Mouse (Mus musculus): ENCODE data around the gene Poldip3. TPM values are rescaled to one million over a fixed set of nuclear protein-coding genes. Genes with fewer than 3 reads are reported as not detected.
A peak's percentile ranks its signal among the peaks of the same experiment; 100 is the strongest.

The Poldip3 gene
- 173 and 177 TPM in 2 replicates for polyA plus RNA-seq (2016; fragmentation: Nextera tagmentation; extraction: Ambion mirVana)

- peak within 1 kb of the TSS; percentile 98 for H3K27ac ChIP-seq
- peak; percentile 94 for ATAC-seq (ENCODE audit: low FRiP score)
- H3K36me3 ChIP-seq (replicated peaks): peaks cover 32% of the 10 kb centered on the region
- peaks cover 15% of the 10 kb centered on the region for H3K4me1 ChIP-seq
- no peaks in the 10 kb centered on the region for H3K27me3 ChIP-seq
- under 1% methylated on average over 56 of the region's 56 CpGs for WGBS
- H3K4me2 ChIP-seq: peak within 1 kb of the TSS; percentile 79
- peak within 1 kb of the TSS; percentile 96 for H3K4me3 ChIP-seq (replicated peaks)
- H3K9ac ChIP-seq: peak within 1 kb of the TSS; percentile 97
- H3K9me3 ChIP-seq: no peaks in the 10 kb centered on the region
Measured at GRCm38 (mm10) chr15:83149196-83150072, at the start of gene Poldip3. Gene Poldip3 (minus strand): TSS chr15:83149384.

DNA sequence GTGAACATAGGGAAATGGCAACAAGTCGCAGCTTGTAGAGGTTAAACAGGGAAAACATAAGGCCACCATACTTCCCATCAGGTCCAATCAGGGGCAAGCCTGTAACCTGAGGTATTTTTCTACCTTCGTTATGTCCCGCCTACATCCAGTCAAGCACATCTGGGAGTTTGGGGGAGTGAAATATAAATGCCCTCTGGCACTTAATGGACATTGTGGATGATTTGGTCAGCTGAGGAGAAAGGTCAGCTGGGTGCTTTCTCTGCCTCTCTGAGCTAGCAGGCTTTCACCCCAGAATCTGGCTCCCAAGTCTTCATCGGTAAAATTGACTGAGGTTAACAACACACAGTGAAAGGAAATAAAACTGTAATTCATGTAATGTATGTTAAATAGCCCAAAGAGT lies 44.2 kb upstream of the Poldip3 start:
- ATAC-seq (ENCODE audit: low FRiP score): no peak
- WGBS: 94% methylated on average over 4 of the region's 4 CpGs
- no peaks in the 10 kb centered on the region for H3K4me1 ChIP-seq
- H3K9ac ChIP-seq: no peak overlapping the region
- no peak overlapping the region for H3K4me3 ChIP-seq (replicated peaks)
- no peak overlapping the region for H3K4me2 ChIP-seq
- 0 out of 2 replicates have a peak, but pooled peaks cover 3% of the 10 kb centered on the region for H3K9me3 ChIP-seq
- H3K27me3 ChIP-seq: no peaks in the 10 kb centered on the region
- H3K36me3 ChIP-seq (replicated peaks): no peaks in the 10 kb centered on the region
- no peak overlapping the region for H3K27ac ChIP-seq

DNA sequence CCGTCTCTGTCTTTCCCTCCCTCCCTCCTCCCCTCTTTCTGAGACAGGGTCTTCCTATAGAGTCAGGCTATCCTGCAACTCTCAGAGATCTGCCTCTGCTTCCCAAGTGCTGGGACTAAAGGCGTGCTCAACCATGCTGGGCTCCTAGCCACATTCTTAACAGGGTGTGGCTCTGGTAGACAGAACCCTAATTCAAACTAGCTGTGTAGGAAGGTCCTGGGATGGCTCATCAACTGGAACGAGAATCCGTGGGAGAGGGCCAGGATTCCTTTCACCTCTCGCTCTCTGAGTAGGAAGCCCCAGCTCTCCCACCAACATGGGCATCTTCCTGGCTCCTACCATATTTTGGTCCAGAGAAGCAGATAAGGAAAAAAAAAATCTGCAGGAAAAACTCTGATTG lies 33.2 kb upstream of the Poldip3 start:
- Histone ChIP-seq H3K27ac (no peak overlapping the region), H3K4me3 (replicated peaks) (no peak overlapping the region), H3K27me3 (no peaks in the 10 kb centered on the region), H3K9me3 (no peaks in the 10 kb centered on the region), H3K36me3 (replicated peaks) (no peaks in the 10 kb centered on the region), H3K4me1 (no peaks in the 10 kb centered on the region), H3K4me2 (no peak overlapping the region), H3K9ac (no peak overlapping the region)
- ATAC-seq (ENCODE audit: low FRiP score): no peak
- WGBS: 79% methylated on average over 5 of the region's 5 CpGs

DNA sequence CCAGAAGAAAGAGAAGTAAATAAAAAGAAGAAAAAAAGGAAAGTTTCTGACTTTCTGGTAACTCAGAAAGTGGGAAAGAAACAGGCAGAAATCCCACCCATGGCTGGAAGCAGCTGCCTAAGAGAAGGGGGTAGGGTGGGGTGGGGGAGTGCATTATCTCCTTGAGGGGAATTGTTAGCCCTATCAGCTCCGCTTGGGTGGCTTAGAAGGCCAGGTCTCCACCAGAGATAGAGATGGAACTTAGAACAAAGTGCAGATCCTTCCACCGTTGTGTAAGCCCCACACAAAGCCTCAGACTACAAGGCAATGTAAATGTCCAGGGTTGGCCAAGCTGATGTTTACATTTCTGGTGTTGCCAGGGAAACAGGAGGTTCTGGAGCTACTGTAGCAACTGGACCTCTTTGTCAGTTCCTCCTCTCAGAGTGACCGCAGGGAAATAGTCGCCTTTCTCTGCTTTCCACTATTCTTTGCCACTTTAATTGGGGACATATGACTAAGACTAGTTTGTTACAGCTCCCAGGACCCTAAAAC lies 32.7 kb upstream of the Poldip3 start:
- Histone ChIP-seq H3K4me2 (no peak overlapping the region), H3K9me3 (no peaks in the 10 kb centered on the region), H3K4me1 (no peaks in the 10 kb centered on the region), H3K27ac (no peak overlapping the region), H3K4me3 (replicated peaks) (no peak overlapping the region), H3K27me3 (no peaks in the 10 kb centered on the region), H3K36me3 (replicated peaks) (no peaks in the 10 kb centered on the region), H3K9ac (no peak overlapping the region)
- no peak for ATAC-seq (ENCODE audit: low FRiP score)
- WGBS: 58% methylated on average over 4 of the region's 4 CpGs

GRCm38 (mm10) chr15:83180004-83180403 lies 30.8 kb upstream of the Poldip3 start:
- no peak for ATAC-seq (ENCODE audit: low FRiP score)
- H3K4me2 ChIP-seq: no peak overlapping the region
- H3K9me3 ChIP-seq: no peaks in the 10 kb centered on the region
- H3K4me3 ChIP-seq (replicated peaks): no peak overlapping the region
- no peaks in the 10 kb centered on the region for H3K4me1 ChIP-seq
- no peaks in the 10 kb centered on the region for H3K27me3 ChIP-seq
- no peaks in the 10 kb centered on the region for H3K36me3 ChIP-seq (replicated peaks)
- 87% methylated on average over 6 of the region's 6 CpGs for WGBS
- H3K27ac ChIP-seq: no peak overlapping the region
- no peak overlapping the region for H3K9ac ChIP-seq

DNA sequence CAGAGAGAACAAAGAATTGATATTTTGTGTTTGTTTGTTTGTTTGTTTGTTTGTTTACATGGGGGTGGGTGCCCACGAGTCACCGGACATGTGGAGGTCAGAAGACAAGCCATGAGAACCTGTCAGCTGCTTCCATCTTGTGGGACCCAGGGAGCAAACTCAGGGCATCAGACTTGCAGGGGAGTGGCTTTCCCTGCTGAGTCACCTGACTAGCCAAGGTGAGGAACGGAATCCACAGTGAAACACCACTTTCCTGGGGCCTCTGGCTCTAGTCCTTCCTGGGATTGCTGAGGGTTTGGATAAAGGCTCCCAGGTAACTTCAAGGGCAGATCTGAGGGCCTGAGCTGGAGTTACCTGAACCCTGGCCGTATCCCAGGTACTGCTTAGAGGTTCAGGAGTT lies 27.5 kb upstream of the Poldip3 start:
- H3K9ac ChIP-seq: no peak overlapping the region
- no peak overlapping the region for H3K4me2 ChIP-seq
- H3K4me1 ChIP-seq: peaks cover 10% of the 10 kb centered on the region; the same call in 1 of the 2 replicates
- ATAC-seq (ENCODE audit: low FRiP score): no peak
- H3K36me3 ChIP-seq (replicated peaks): no peaks in the 10 kb centered on the region
- H3K27ac ChIP-seq: no peak overlapping the region
- no peaks in the 10 kb centered on the region for H3K27me3 ChIP-seq
- no peak overlapping the region for H3K4me3 ChIP-seq (replicated peaks)
- no peaks in the 10 kb centered on the region for H3K9me3 ChIP-seq
- WGBS: 86% methylated on average over 4 of the region's 4 CpGs

DNA sequence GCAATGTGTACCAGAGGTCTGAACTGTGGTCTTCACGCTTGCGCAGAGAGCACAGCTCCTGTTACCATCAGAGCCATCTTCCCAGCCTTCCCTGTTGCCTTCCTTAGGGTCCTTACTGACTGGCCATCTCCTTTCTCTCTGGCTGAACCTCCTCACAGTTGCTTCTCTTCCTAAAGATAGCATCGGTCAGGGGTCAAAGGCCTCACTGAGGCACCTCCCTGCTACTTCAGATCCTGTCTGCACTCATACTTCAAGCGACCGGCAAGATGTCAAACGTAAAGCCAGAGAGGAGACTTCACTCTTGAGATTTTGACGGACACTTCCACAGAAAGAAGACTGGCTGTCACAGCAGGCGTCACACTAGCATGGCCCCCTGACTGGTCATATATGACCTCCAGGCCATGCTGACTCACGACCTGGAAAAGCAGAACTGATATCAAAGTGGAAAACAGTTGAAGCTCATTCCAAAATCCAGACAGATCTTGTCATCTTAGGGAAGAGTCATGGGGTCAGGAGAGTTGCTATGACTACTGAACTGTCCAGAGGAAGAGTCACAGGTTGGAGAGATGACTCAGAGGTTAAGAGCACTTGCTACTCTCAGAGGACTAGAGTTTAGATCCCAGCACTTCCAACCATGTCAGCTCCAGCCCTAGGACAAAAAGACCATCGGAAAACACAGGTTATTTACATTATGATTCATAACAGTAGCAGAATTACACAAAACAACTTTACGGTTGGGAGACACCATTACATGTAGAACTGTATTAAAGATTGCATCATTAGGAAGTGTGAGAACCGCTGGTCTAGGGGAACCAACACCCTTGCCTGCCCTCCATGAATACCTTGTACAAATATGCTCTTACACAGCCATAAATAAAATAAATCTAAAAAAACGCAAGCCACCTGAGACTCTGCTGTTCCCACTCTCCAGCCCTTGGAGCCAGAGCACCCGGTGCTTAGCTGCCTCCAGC lies 25.0 kb upstream of the Poldip3 start:
- H3K9ac ChIP-seq: no peak overlapping the region
- H3K4me2 ChIP-seq: no peak overlapping the region
- ATAC-seq (ENCODE audit: low FRiP score): no peak
- H3K27me3 ChIP-seq: no peaks in the 10 kb centered on the region
- H3K4me3 ChIP-seq (replicated peaks): no peak overlapping the region
- no peaks in the 10 kb centered on the region for H3K9me3 ChIP-seq
- H3K4me1 ChIP-seq: peaks cover 31% of the 10 kb centered on the region
- no peak overlapping the region for H3K27ac ChIP-seq
- WGBS: 91% methylated on average over 14 of the region's 14 CpGs
- no peaks in the 10 kb centered on the region for H3K36me3 ChIP-seq (replicated peaks)

DNA sequence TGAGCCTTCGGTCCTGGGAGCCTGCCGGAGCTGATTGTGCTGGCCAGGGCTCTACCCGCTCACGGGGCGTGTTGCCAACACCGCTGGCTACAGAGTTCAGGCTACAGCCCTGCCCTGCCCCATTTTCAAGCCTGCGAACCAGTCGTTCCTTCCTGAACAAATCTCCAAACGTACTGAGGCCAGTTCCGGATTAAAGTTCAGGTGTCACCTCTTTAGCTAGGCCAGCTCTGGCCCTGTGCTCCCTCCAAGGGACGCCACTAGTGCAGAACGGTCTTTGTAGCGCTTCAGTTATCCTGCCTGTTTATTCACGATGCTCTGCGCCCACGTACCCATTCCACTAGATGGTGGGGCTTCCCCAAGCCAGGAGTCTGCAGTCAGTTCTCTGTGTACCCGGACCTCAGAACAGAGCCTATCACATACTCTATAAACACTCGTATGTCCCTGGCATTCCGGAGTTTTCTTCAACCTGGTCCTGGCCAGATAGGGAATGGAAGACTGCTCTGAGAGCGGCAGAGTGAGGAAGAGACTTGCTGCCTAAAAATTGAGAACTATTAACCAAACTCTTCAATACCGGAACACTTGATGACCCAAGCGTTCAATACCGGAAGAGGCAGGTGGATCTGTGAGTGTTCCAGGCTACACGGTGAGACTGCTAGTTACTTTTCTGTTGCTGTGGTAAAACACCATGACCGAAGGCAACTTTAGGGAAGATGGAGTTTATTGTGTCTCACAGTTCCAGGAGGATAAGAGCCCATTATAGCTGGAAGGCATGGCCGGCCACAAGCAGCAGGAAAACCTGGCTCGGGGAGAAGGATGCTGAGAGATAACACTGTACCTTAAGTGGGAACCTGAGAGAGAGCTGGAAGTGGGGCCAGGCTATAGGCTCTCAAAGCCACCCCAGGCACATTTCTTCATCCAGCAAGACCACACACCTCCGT lies 23.6 kb upstream of the Poldip3 start, which contains the start of gene Cyb5r3:
TSS of gene Cyb5r3 (minus strand) at position 101 of the 938 bp plus-strand sequence.
- 37% methylated on average over 28 of the region's 28 CpGs for WGBS
- peak within 1 kb of the TSS; percentile 84 for H3K27ac ChIP-seq

DNA sequence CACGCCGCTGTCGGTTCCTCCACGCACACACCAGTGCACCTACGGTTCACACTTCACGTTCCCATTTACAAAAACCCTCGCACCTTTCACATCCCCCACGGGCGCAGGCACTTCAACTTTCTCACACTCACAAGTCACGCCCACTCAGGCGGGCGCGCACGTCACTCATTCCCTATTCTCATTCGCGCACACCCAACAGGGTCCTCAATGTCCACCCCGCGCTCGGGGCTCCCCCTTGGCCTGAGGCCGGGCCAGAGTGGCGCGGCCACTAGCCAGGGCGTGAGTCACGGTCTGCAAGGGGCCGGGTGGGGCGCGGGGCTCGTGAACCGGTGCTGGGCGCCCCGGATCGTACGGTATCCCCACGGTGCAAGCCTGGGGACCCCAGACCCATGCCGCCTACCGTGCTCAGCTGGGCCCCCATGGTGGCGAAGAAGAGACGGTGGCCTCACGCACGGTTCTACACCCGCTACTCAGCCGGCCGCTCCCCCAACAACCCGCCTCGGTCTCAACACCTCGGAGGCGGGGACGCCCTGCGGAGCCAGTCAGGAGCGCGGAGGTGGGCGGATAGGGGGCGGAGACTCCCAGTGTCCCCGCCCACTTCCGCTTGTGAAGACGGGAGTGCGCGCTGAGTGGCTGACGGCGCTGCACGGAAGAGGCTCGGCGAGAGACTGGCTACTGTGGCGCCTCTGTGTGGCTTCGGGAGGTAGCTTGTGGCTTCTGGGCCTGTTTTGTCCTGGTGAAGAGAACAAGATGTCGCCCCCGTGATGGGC lies 22.7 kb upstream of the Poldip3 start:
- Histone ChIP-seq H3K27ac (peak overlapping the region; percentile 84), H3K4me2 (peak overlapping the region; percentile 69), H3K9me3 (no peaks in the 10 kb centered on the region), H3K4me1 (peaks cover 31% of the 10 kb centered on the region), H3K36me3 (replicated peaks) (no peaks in the 10 kb centered on the region), H3K27me3 (no peaks in the 10 kb centered on the region), H3K4me3 (replicated peaks) (peak overlapping the region; percentile 78), H3K9ac (peak overlapping the region; percentile 76)
- ATAC-seq (ENCODE audit: low FRiP score): peak; percentile 98
- WGBS: under 1% methylated on average over 67 of the region's 67 CpGs

More for the DNA sequence above, 23.6 kb upstream of the Poldip3 start, which contains the start of gene Cyb5r3:
- Histone ChIP-seq H3K36me3 (replicated peaks) (no peaks in the 10 kb centered on the region), H3K4me2 (peak within 1 kb of the TSS; percentile 69), H3K9ac (peak within 1 kb of the TSS; percentile 76), H3K27me3 (no peaks in the 10 kb centered on the region), H3K9me3 (no peaks in the 10 kb centered on the region), H3K4me3 (replicated peaks) (peak within 1 kb of the TSS; percentile 78), H3K4me1 (peaks cover 31% of the 10 kb centered on the region)
- peak; percentile 27; the same call in 1 of the 2 replicates for ATAC-seq (ENCODE audit: low FRiP score)

DNA sequence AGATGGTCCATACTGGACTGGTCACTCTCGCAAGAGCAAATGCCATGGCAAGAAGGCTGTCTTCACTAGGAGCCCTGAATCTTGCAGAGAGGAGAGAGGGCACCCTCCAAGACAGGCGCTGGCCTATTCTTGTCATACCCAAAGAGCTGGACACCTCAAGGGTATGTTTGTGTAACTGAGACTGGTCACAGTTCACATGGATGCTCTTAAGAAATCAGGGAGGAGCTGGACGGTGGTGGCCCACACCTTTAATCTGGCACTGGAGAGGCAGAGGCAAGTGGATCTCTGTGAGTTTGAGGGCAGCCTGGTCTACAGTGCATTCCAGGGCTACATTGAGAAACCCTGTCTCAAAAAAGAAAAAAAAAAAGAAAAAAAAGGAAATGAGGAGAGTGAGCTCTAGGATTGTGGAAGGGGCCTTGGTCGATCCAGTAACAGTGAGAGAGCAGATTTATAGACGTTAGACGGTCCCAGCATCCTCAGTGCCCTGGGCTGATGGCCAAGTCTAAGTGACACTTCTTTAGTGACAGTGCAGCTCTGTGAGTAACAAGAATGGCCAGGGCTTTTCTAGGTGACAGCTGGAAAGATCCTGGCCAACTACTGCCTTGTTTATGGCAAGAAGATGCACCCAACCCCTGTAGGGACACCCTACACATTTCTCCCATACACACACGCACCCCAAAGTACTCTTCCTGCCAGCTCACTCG lies 21.9 kb upstream of the Poldip3 start:
- H3K4me1 ChIP-seq: peaks cover 31% of the 10 kb centered on the region
- no peaks in the 10 kb centered on the region for H3K9me3 ChIP-seq
- no peaks in the 10 kb centered on the region for H3K27me3 ChIP-seq
- peak overlapping the region; percentile 75; the same call in 1 of the 2 replicates for H3K27ac ChIP-seq
- WGBS: 63% methylated on average over 8 of the region's 8 CpGs
- peak overlapping the region; percentile 76 for H3K9ac ChIP-seq
- peak overlapping the region; percentile 69 for H3K4me2 ChIP-seq
- no peak for ATAC-seq (ENCODE audit: low FRiP score)
- no peaks in the 10 kb centered on the region for H3K36me3 ChIP-seq (replicated peaks)
- peak overlapping the region; percentile 78 for H3K4me3 ChIP-seq (replicated peaks)
